In the genomic region with DNA sequence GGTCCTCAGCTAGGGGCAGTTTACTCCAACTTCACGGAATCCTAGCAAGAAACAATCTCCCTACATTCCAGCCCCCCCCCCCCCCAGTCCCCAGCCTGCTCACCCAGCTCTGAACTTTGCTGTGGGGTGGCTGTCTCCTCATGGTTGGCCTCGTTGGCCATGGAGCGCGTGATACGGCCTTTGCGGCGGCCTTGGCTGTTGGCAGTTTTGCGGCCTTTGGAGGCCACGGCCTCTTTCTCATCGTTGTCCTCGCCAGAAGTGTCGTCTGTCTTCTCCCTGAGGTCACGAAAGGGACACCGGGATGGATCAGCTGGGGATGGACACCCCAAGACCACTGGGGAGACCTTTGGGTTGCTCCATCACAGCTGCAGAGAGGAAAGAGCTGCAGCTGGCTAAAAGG, we compare ENCODE assay signal across 9 mouse cellular contexts.
A peak's percentile ranks its signal among the peaks of the same experiment; 100 is the strongest.
DNase-seq lines count a peak whose midpoint lies in the region; ATAC-seq and TF ChIP-seq lines count a peak whose summit lies in the region.
"Had no signal": no experiment of that assay in that cellular context is flagged by ENCODE, and none has a peak within 500 bp of the region (broad histone marks: within the 10 kb centered on the region; RNA-seq: fewer than 3 reads in every experiment).

No protein-coding gene starts in this region.

- H3K9me3 ChIP-seq in kidney, postnatal 0 days (replicated peaks; ENCODE audit: low read length): no peaks in the 10 kb centered on the region
- H3K9me3 ChIP-seq in intestine, embryonic 15.5 days: no peaks in the 10 kb centered on the region
- H3K9me3 ChIP-seq in liver, embryonic 11.5 days (ENCODE audit: control insufficient read depth, low read length): no peaks in the 10 kb centered on the region
- H3K9me3 ChIP-seq: heart, embryonic 12.5 days had no signal

- H3K27ac ChIP-seq in kidney, postnatal 0 days: 0 out of 2 replicates have a peak overlapping the region, but pooled peaks have one; percentile 13
- H3K27ac ChIP-seq in intestine, embryonic 15.5 days: peak overlapping the region; percentile 54; the same call in 1 of the 2 replicates
- no peak overlapping the region for H3K27ac ChIP-seq in liver, embryonic 11.5 days (ENCODE audit: low read depth, low read length)

- no peaks in the 10 kb centered on the region for H3K27me3 ChIP-seq in kidney, postnatal 0 days (ENCODE audit: insufficient read depth, low read length)
- no peaks in the 10 kb centered on the region for H3K27me3 ChIP-seq in intestine, embryonic 15.5 days (replicated peaks)
- H3K27me3 ChIP-seq in liver, embryonic 11.5 days (replicated peaks; ENCODE audit: control insufficient read depth, insufficient read depth, low read length): no peaks in the 10 kb centered on the region
- H3K27me3 ChIP-seq: heart, embryonic 12.5 days had no signal

- peaks cover 40% of the 10 kb centered on the region for H3K4me1 ChIP-seq in kidney, postnatal 0 days (replicated peaks; ENCODE audit: insufficient read depth, low read length)
- peaks cover 50% of the 10 kb centered on the region for H3K4me1 ChIP-seq in intestine, embryonic 15.5 days (replicated peaks)
- peaks cover 13% of the 10 kb centered on the region for H3K4me1 ChIP-seq in liver, embryonic 11.5 days (replicated peaks; ENCODE audit: control insufficient read depth, insufficient read depth, low read length)

- 55% methylated on average over 14 of the region's 14 CpGs for WGBS in kidney, postnatal 0 days
- WGBS in intestine, embryonic 15.5 days: 77% methylated on average over 14 of the region's 14 CpGs
- WGBS in liver, embryonic 11.5 days: 85% methylated on average over 14 of the region's 14 CpGs

- H3K4me3 ChIP-seq in kidney, postnatal 0 days (replicated peaks; ENCODE audit: low read depth, low read length): no peak overlapping the region
- H3K4me3 ChIP-seq in intestine, embryonic 15.5 days (replicated peaks): no peak overlapping the region
- H3K4me3 ChIP-seq in liver, embryonic 11.5 days (ENCODE audit: low read depth, low read length): no peak overlapping the region
- H3K4me3 ChIP-seq: heart, embryonic 12.5 days had no signal

- 0 out of 2 replicates have a peak, but pooled peaks have one; percentile 3 for ATAC-seq in kidney, postnatal 0 days (replicated peaks; ENCODE audit: low FRiP score, low read depth)
- no peak for ATAC-seq in intestine, embryonic 15.5 days
- ATAC-seq in liver, embryonic 11.5 days (replicated peaks; ENCODE audit: low FRiP score): no peak

- DNase-seq in kidney, postnatal 0 days (ENCODE audit: low spot score): no peak
- DNase-seq in kidney, adult 9 months: no peak
- peak; percentile 75 for DNase-seq in adrenal gland, postnatal 25 days
- DNase-seq in neural tube, embryonic 10.5 days (ENCODE audit: extremely low spot score, low spot score): peak; percentile 38
- DNase-seq in liver, embryonic 11.5 days (ENCODE audit: low spot score): no peak
- DNase-seq in testis, postnatal 14 days (ENCODE audit: low spot score): no peak
- DNase-seq in right cerebral cortex, adult 2 months (ENCODE audit: low spot score in 2 of 2): no peak

- no peak overlapping the region for H3K9ac ChIP-seq in kidney, postnatal 0 days (ENCODE audit: low read depth, low read length)
- H3K9ac ChIP-seq in intestine, embryonic 15.5 days: no peak overlapping the region
- H3K9ac ChIP-seq in liver, embryonic 11.5 days (ENCODE audit: low read depth, low read length): no peak overlapping the region

- no peak overlapping the region for H3K4me2 ChIP-seq in kidney, postnatal 0 days (ENCODE audit: low read length)
- H3K4me2 ChIP-seq in intestine, embryonic 15.5 days (replicated peaks): no peak overlapping the region
- H3K4me2 ChIP-seq in liver, embryonic 11.5 days: no peak overlapping the region
- H3K4me2 ChIP-seq: heart, embryonic 12.5 days had no signal

- peaks cover 34% of the 10 kb centered on the region for H3K36me3 ChIP-seq in kidney, postnatal 0 days (ENCODE audit: insufficient read depth, low read length)
- H3K36me3 ChIP-seq in intestine, embryonic 15.5 days: peaks cover 23% of the 10 kb centered on the region; the same call in 1 of the 2 replicates
- H3K36me3 ChIP-seq in liver, embryonic 11.5 days (ENCODE audit: control insufficient read depth, insufficient read depth, low read length): peaks cover 15% of the 10 kb centered on the region

- TF ChIP-seq CTCF in kidney, postnatal 0 days (IDR thresholded peaks at IDR 0.05; ENCODE audit: low read depth): no peak

Comparison
In these comparisons a context has a peak if more than half of its experiments do, and no peak if none do; other contexts are left out.
1. DNase-seq: peak in adrenal gland, postnatal 25 days (single experiment) and neural tube, embryonic 10.5 days (single experiment); none in kidney, postnatal 0 days (single experiment), kidney, adult 9 months (single experiment), liver, embryonic 11.5 days (single experiment), testis, postnatal 14 days (single experiment) and right cerebral cortex, adult 2 months (0 of 2).